Mouse (Mus musculus) testis, adult 2 months (tissue): Measurements from ENCODE around the gene Cyth3. TPM values are rescaled to one million over a fixed set of nuclear protein-coding genes. Genes with fewer than 3 reads are reported as not detected.

ENCODE experiments used
- H3K27ac ChIP-seq: fragments of 200-500 bp; 2 replicates; pipeline ENCODE4 v1.5.1; 2012; ENCODE audit warnings: low read depth, low read length; ENCODE audit not compliant: control insufficient read depth, insufficient read depth
- H3K27me3 ChIP-seq: fragments of 200-500 bp; 2 replicates; pipeline ENCODE4 v1.6.1; 2012; ENCODE audit warnings: mild to moderate bottlenecking, low read length, moderate library complexity; ENCODE audit not compliant: control insufficient read depth, insufficient read depth
- H3K36me3 ChIP-seq: fragments of 200-500 bp; 2 replicates; pipeline ENCODE4 v1.6.1; 2012; ENCODE audit warnings: mild to moderate bottlenecking, low read length; ENCODE audit not compliant: control insufficient read depth, insufficient read depth
- H3K4me1 ChIP-seq: fragments of 200-500 bp; 2 replicates; pipeline ENCODE4 v1.6.1; 2012; ENCODE audit warnings: low read length; ENCODE audit not compliant: control insufficient read depth, insufficient read depth
- H3K4me3 ChIP-seq: fragments of 200-500 bp; 2 replicates; pipeline ENCODE4 v1.5.1; 2012; ENCODE audit warnings: low read depth, mild to moderate bottlenecking, low read length, moderate library complexity, mixed read lengths; ENCODE audit not compliant: control insufficient read depth
- CTCF ChIP-seq: fragments of 200-500 bp; IDR thresholded peaks from 2 replicates; pipeline ENCODE4 v1.5.1; 2012; ENCODE audit warnings: low read depth, mild to moderate bottlenecking, inconsistent platforms, low read length, moderate library complexity; ENCODE audit not compliant: control insufficient read depth, insufficient read depth, insufficient replicate concordance
- POLR2A ChIP-seq: fragments of 200-500 bp; IDR thresholded peaks from 2 replicates; pipeline ENCODE4 v1.6.1; 2012; ENCODE audit warnings: low read depth, mild to moderate bottlenecking, inconsistent platforms, low read length, moderate library complexity; ENCODE audit not compliant: control insufficient read depth
- polyA plus RNA-seq: library from polyadenylated mRNA; depleted of rRNA; stranded (reverse); fragments of >200 nt; gene quantifications from 2 replicates; pipeline ENCODE4 v1.2.3, GENCODE M21; 2012

The Cyth3 gene
- polyA plus RNA-seq, 1 experiment = 24.0 TPM

DNA sequence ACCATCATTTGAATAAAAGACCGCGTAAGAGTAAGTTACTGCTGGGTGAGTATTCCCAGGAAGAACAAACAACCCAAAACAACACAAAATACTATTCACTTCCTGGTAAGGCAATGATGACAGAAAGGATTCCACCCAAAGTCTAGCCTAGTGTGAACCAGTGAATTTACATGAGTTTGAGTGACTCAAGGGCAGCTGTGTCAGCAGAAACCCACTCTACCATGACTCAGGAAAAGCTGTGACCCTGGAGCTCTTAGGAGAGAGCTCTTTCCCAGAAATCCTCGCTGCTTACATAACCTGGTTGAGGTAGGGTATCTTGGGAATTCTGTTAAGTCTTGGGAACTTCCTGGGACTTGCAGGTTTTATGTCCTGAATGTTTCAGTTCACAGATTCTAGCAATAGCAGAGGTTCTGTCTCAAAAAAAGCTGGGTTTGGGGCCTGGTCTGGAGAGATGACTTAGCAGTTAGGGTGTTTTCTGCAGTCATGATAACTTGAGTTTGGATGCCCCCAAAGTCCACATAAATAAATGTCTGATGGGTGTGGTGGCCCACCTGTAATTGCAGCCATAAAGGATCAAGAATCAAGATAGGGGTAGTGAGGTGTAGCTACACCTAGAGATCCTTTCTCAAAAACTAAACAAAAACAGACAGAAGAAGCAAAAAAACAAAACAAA, 5.5 kb upstream of the Cyth3 start:
- no peaks in the 10 kb centered on the region for H3K27me3 ChIP-seq
- no peaks in the 10 kb centered on the region for H3K36me3 ChIP-seq
- H3K4me3 ChIP-seq = no peak overlapping the region
- TF ChIP-seq CTCF = no peak
- no peak for TF ChIP-seq POLR2A
- H3K27ac ChIP-seq = no peak overlapping the region
- H3K4me1 ChIP-seq = peaks cover 12% of the 10 kb centered on the region

GRCm38 (mm10) chr5:143617487-143618209, 4.6 kb upstream of the Cyth3 start:
- Histone ChIP-seq H3K4me1 (peaks cover 15% of the 10 kb centered on the region), H3K27ac (peak overlapping the region; percentile 71)

DNA sequence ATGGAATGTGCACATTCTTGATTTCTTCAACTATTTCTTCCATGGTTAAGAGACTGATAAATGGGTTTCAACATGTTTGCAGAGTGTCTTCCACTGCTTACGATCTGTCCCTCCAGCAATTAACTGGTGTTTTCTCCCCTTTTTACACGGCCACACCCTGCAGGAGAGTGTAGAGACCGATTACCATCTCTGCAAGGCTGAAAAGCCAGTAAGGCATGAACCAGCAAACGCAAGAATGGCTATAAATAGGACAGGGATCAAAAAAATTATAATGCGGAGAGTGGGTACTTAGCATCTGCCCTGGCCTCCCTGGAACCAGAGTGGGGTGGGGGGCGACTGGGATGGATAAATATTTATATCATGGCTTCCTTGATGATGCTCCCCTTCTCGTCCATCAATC, 3.7 kb upstream of the Cyth3 start:
- Histone ChIP-seq H3K27ac (no peak overlapping the region), H3K36me3 (no peaks in the 10 kb centered on the region), H3K4me1 (peaks cover 19% of the 10 kb centered on the region), H3K27me3 (no peaks in the 10 kb centered on the region), H3K4me3 (no peak overlapping the region)
- TF ChIP-seq POLR2A (no peak), CTCF (no peak)

More at GRCm38 (mm10) chr5:143617487-143618209, 4.6 kb upstream of the Cyth3 start:
- Histone ChIP-seq H3K4me3 (no peak overlapping the region), H3K27me3 (no peaks in the 10 kb centered on the region), H3K36me3 (no peaks in the 10 kb centered on the region)
- TF ChIP-seq CTCF (no peak), POLR2A (no peak)

DNA sequence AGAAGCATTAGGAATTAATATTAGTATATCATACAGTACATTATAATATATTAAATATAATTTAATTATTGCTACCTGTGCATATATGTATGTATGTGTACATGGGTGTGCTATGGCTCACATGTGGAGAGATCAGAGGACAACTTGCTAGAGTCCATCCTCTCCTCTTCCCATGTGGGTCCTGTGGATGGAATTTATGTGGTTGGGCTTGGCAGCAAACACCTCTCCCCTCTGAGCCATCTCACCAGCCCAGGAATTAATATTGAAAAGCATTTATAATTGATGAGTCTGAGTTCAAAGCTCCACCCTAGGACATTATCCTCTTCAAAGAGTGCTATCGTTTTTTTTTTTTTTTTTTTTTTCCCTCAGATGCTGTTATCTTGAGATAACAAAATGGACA, 2.1 kb upstream of the Cyth3 start:
- H3K36me3 ChIP-seq = no peaks in the 10 kb centered on the region
- no peak overlapping the region for H3K27ac ChIP-seq
- TF ChIP-seq POLR2A = no peak
- no peak for TF ChIP-seq CTCF
- peaks cover 17% of the 10 kb centered on the region for H3K4me1 ChIP-seq
- no peak overlapping the region for H3K4me3 ChIP-seq
- no peaks in the 10 kb centered on the region for H3K27me3 ChIP-seq

GRCm38 (mm10) chr5:143620941-143621340, 1.3 kb upstream of the Cyth3 start:
- peaks cover 22% of the 10 kb centered on the region for H3K4me1 ChIP-seq
- H3K4me3 ChIP-seq = no peak overlapping the region
- no peaks in the 10 kb centered on the region for H3K27me3 ChIP-seq
- TF ChIP-seq CTCF = no peak
- no peak for TF ChIP-seq POLR2A
- H3K36me3 ChIP-seq = no peaks in the 10 kb centered on the region
- H3K27ac ChIP-seq = no peak overlapping the region

GRCm38 (mm10) chr5:143622623-143623150, 440 bp downstream of the Cyth3 start:
- TF ChIP-seq CTCF (no peak), POLR2A (no peak)
- H3K27ac ChIP-seq = peak overlapping the region; percentile 86
- peak overlapping the region; percentile 94 for H3K4me3 ChIP-seq
- H3K36me3 ChIP-seq = no peaks in the 10 kb centered on the region
- H3K27me3 ChIP-seq = no peaks in the 10 kb centered on the region
- peaks cover 25% of the 10 kb centered on the region for H3K4me1 ChIP-seq

DNA sequence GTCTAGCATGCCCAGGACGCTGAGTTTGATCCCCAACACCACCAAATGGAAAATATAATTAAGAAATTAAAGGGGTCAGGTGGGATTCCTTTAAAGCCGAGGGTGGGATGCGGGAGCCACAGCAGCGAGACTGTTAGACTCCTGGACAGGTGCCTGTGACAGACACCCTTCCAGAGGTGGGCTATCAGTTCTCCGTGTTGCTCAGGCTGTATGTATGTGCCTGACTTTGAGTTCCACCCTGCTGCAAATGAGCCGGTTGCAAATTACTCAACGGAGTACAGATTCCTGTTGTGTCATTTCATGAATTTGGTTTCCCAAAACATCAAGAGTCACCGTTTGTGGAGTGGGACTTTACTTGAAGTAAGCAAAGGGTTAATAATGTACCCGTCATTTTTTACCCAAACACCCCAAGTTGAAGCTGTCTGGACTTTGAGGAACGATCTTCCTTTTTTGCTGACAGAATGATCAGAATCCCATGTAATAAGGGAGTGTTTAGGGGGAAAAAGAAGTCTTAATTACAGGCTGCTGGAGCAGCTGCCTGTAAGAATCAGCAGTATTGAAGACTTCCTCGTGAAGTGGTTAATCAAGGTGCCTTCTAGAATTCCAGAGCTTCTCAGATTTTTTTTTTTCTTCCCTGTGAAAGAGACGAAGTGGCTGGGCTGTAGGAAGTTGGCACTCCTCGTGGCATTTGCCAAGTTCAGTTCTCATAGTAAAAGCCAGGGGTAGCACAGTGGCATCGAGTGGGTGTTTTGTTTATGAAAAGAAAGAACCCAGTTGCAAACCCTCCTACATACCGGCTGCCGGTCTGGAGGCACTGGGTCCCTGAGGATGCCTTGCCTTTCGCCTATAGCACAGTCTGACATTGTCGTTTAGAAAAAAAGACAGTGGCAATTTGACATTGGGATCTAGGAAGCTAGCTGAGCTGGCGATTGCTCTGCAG, 1.4 kb downstream of the Cyth3 start:
- Histone ChIP-seq H3K36me3 (no peaks in the 10 kb centered on the region), H3K4me3 (peak overlapping the region; percentile 94), H3K27me3 (no peaks in the 10 kb centered on the region), H3K4me1 (peaks cover 25% of the 10 kb centered on the region), H3K27ac (peak overlapping the region; percentile 18)
- TF ChIP-seq POLR2A = no peak
- TF ChIP-seq CTCF = no peak
